Mouse (Mus musculus) myocyte (in vitro differentiated cells): ENCODE results near the gene Tsr1.

Experiments used
- CEBPB ChIP-seq: IDR thresholded peaks from 2 replicates; pipeline ENCODE4 v1.6.1; 2011; ENCODE audit warnings: mild to moderate bottlenecking, moderate library complexity; ENCODE audit not compliant: poor library complexity, insufficient read depth, severe bottlenecking
- E2F4 ChIP-seq: IDR thresholded peaks from one replicate; pipeline ENCODE4 v1.6.1; 2011; ENCODE audit warnings: mild to moderate bottlenecking, control low read depth, moderate library complexity; ENCODE audit not compliant: insufficient read depth
- MAX ChIP-seq: IDR thresholded peaks from one replicate; pipeline ENCODE4 v1.6.1; 2011; ENCODE audit warnings: low read depth, mild to moderate bottlenecking, control low read depth
- MYOD1 ChIP-seq, 3 experiments: IDR thresholded peaks; one replicate each; pipeline ENCODE4 v1.6.1; 2011; ENCODE audit warnings: control low read depth in 2 of 3, low read depth in 2 of 3, mild to moderate bottlenecking in 2 of 3, moderate library complexity in 1 of 3; ENCODE audit not compliant: insufficient read length in 2 of 3, control insufficient read depth in 1 of 3
- MYOG ChIP-seq, 3 experiments: IDR thresholded peaks; one replicate each; pipeline ENCODE4 v1.6.1; 2011; ENCODE audit warnings: control low read depth in 2 of 3, low read depth in 2 of 3, mild to moderate bottlenecking in 2 of 3; ENCODE audit not compliant: insufficient read length in 2 of 3, control insufficient read depth in 1 of 3, insufficient read depth in 1 of 3
- POLR2A ChIP-seq: IDR thresholded peaks from one replicate; pipeline ENCODE4 v1.6.1; 2011; ENCODE audit warnings: low read depth, mild to moderate bottlenecking, control low read depth, moderate library complexity; ENCODE audit not compliant: insufficient read length
- POLR2AphosphoS2 ChIP-seq: IDR thresholded peaks from one replicate; pipeline ENCODE4 v1.6.1; 2011; ENCODE audit warnings: low read depth, control low read depth; ENCODE audit not compliant: insufficient read length
- TCF12 ChIP-seq: IDR thresholded peaks from one replicate; pipeline ENCODE4 v1.6.1; 2011; ENCODE audit warnings: mild to moderate bottlenecking, control low read depth; ENCODE audit not compliant: poor library complexity, insufficient read depth, severe bottlenecking
- TCF3 ChIP-seq: IDR thresholded peaks from one replicate; pipeline ENCODE4 v1.6.1; 2011; ENCODE audit warnings: low read depth, control low read depth; ENCODE audit not compliant: insufficient read length
- USF1 ChIP-seq: IDR thresholded peaks from one replicate; pipeline ENCODE4 v1.6.1; 2011; ENCODE audit warnings: low read depth, mild to moderate bottlenecking, control low read depth, moderate library complexity

- no peak for TF ChIP-seq POLR2A
- TF ChIP-seq POLR2AphosphoS2, result no peak
- no peak for TF ChIP-seq MAX
- TF ChIP-seq USF1, result no peak
- no peak for TF ChIP-seq MYOG (IDR thresholded peaks at IDR 0.05; ENCODE audit: control insufficient read depth in 1 of 3, insufficient read depth in 1 of 3, insufficient read length in 2 of 3, low read depth in 2 of 3)
- no peak for TF ChIP-seq CEBPB
- TF ChIP-seq MYOD1 (IDR thresholded peaks at IDR 0.05; ENCODE audit: control insufficient read depth in 1 of 3, insufficient read length in 2 of 3, low read depth in 2 of 3), result no peak
- TF ChIP-seq TCF3, result no peak
- TF ChIP-seq E2F4, result no peak
- TF ChIP-seq TCF12, result no peak
These were observed 27.3 kb upstream of the Tsr1 start for GRCm38 (mm10) chr11:74870544-74870943.
